Mouse (Mus musculus) thymus, postnatal 36 days (tissue): ENCODE measurements around the gene Crip2.

Experiments
- DNase-seq, 2 experiments: peaks; one replicate each; pipeline ENCODE4 v3.0.0; 2022; ENCODE audit warnings: mixed read lengths in 2 of 2

Gene Crip2

DNA sequence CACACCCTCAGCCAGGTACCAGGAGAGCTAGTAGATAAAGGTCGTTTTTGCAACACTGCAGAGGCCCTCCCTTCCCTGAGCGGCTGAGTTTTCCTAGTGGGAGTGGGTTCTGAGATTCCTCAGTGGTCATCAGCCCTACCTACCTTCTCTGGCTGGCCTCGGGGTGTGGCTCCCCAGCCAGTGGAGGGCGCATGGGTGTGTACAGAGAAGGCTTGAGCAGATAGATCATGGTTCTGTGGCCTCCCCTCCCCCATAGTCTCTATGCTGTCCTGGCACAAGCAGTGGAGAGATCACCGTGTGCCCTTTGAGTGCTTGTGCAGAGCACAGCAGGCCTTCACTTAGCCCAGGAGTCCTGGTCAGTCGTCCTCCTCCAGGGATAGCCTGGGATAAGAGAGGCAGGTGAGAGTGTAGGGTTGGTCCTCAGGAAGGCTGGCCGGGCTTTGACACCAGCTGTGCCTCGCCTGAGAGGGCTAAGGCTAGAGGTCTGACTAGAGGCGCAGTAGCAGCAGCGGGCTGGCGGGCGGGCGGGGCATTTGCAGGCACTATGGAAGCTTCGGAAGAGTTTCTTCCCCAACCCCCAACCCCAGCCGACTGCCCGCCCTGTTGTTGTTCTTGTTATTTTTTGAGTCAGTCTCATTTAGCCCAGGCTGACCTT is 8.5 kb downstream of the Crip2 start:
- no peak for DNase-seq

- DNase-seq, result no peak
Observed at GRCm38 (mm10) chr12:113149341-113149740, 9.3 kb downstream of the Crip2 start.

GRCm38 (mm10) chr12:113149896-113150295 is 9.9 kb downstream of the Crip2 start:
- no peak for DNase-seq

DNA sequence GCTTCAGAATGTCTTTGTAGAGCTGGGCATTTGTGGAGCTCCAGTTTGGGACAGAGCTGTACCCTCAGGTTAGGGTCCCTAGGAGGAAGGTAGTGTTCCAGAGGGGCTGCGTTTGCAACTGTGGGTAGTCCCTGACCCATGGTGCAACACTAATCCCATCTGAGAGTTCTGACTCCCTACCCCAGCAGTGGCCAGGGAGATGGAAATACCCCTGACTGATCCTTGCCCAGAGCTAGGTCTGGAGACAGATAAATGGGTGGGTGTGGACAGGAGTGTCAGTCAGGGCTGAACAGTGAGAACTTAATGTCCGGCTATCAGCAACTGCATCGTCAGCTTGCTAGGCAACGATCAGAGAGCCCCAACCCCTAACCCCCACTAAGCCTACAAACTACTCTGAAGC is 10.6 kb downstream of the Crip2 start:
- DNase-seq, result no peak

GRCm38 (mm10) chr12:113151046-113151445 is 11.0 kb downstream of the Crip2 start:
- DNase-seq, result no peak

DNA sequence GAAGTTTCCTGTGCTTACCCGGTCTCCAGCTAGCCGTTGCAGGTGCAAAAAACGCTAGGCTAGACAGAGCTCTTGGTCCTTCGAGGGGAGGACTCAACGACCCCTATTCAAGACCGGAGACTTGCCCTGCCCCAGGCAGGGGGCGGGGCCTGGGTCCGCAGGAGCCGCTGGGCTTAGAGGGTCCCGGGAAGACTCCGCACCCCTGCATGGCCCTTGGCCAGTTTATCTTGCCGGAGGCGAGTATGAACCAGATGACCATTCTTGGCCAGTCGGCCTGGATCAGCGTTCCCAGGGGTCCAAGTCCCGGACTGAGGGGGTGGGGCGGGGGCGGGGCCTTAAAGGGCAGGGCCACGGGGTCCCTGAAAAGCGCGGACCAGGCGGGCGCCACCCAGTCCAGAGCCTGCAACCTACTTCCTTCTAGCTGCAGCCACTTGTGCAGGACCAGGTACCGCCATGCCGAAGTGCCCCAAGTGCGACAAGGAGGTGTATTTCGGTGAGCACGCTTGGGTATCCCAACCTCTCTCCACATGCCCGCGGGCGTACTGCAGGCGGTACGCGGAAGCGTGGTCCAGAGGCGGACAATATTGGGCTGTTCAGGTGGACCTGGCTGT is 11.7 kb downstream of the Crip2 start:
- DNase-seq, result peak; percentile 65 to 68

- peak; percentile 68 to 79 for DNase-seq
Observed at GRCm38 (mm10) chr12:113152272-113152661, 12.2 kb downstream of the Crip2 start.

GRCm38 (mm10) chr12:113152991-113153525 is 13.0 kb downstream of the Crip2 start:
- no peak for DNase-seq

DNA sequence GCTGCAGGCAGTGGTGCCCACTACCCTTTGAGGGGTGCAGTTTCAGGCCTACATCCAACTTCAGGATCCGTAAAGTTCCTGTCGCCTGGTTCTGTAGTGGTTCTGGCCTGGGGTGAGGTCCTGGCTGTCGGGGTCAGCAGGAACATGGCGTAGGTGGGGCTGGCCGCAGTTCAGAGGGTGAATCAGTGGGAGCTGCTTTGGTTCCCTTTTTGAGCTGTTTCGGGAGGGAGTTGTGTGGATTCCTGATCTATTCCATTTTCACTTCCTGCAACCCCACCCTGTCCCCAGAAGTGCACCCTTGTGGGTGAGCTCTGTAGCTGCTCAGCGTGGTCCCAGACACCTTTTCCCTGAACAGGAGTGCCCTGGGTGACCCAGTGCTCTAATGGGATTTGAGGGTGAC is 13.9 kb downstream of the Crip2 start:
- no peak for DNase-seq

- no peak for DNase-seq
Observed at GRCm38 (mm10) chr12:113154747-113155075, 14.7 kb downstream of the Crip2 start.

DNA sequence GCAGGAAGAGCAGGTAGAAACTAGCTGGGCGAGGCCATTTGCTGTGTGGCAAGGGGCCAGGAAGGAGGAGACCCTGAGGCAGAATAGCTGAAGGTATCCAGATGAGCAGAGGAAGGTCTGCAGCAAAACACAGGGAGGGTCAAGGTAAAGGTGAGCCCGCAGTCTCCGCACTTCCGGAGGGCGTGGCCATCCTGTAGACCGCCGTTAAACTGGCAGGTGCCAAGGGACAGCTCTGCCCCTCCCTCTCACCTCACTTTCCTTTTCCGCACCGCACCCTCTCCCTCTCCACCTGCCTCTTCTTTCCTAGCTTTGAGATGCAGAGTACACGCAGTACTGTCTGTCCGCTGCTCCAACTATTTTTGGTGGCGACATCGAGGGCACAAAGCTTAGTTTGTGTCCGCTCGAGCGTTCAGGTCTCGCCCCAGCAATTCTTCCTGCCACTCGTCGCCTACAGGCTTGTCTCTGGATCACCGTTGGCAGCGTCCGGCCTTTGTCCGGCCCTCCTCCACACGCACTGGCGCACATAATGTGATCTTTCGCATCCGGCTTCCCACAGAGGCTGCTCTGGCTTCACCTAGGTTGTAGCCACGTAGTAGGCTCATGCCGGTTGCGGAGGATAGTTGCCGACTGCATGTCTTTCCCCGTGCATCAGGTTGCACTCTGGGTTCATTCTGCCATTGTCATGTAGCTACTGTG is 15.2 kb downstream of the Crip2 start:
- DNase-seq, result peak; percentile 68 to 79

GRCm38 (mm10) chr12:113155887-113156539 is 16.0 kb downstream of the Crip2 start, which contains the start of gene Tedc1:
Gene Tedc1, plus strand, starts transcription at chr12:113156421.
- DNase-seq, result peak; percentile 100

- peak in 1 of 2 experiments; percentile 76 for DNase-seq
Observed at GRCm38 (mm10) chr12:113156540-113156929, 16.5 kb downstream of the Crip2 start.

- no peak for DNase-seq
Observed at GRCm38 (mm10) chr12:113157002-113157401, 17.0 kb downstream of the Crip2 start.

- DNase-seq, result no peak
Observed at GRCm38 (mm10) chr12:113157521-113157920, 17.5 kb downstream of the Crip2 start.

GRCm38 (mm10) chr12:113157971-113158370 is 17.9 kb downstream of the Crip2 start:
- DNase-seq, result no peak

- no peak for DNase-seq
Observed at GRCm38 (mm10) chr12:113163561-113164006, 23.5 kb downstream of the Crip2 start.

DNA sequence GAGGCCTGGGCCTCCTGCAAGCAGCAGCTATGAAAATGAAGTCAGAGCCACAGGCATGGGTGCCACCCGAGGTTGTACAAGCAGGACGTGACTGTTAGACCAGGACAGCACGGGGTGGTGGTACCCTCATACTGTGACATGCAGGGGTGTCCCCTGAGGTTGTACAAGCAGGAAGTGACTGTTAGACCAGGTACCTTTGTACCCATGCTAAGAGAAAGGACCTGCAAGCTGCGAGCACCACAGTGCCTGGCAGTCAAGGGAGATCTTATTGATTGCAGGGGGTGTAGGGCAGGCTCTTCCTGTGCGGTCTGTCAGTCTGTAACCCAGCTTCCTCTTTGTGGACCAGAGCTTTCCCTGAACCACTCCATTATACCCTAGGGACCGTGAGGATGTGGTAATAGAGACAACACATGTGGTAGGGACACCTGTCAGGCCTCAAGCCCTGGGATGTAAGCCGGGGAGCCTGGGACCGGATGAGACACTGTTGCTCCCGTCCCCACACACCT is 28.0 kb downstream of the Crip2 start:
- DNase-seq, result peak in 1 of 2 experiments; percentile 69

GRCm38 (mm10) chr12:113176960-113177725 is 37.1 kb downstream of the Crip2 start:
- no peak for DNase-seq

- no peak for DNase-seq
Observed at GRCm38 (mm10) chr12:113181020-113181419, 41.0 kb downstream of the Crip2 start.

- DNase-seq, result no peak
Observed at GRCm38 (mm10) chr12:113184945-113185344, 44.9 kb downstream of the Crip2 start.
